Mouse (Mus musculus): ENCODE data around the gene Pcdh7. TPM values are rescaled to one million over a fixed set of nuclear protein-coding genes. Genes with fewer than 3 reads are reported as not detected.
A peak's percentile ranks its signal among the peaks of the same experiment; 100 is the strongest.

Gene Pcdh7
- polyA plus RNA-seq, 1 experiment from 2014 or later = 11.5 TPM

GRCm38 (mm10) chr5:57719594-57720185 is 1.9 kb downstream of the Pcdh7 start:
- H3K27ac ChIP-seq = 0 out of 2 replicates have a peak overlapping the region, but pooled peaks have one; percentile 7
- peak overlapping the region; percentile 73 for H3K9ac ChIP-seq (replicated peaks)
- H3K4me2 ChIP-seq = peak overlapping the region; percentile 91
- no peak for ATAC-seq (ENCODE audit: insufficient number of reproducible peaks, insufficient read depth, low FRiP score, low TSS enrichment, low read depth)
- peaks cover 15% of the 10 kb centered on the region; the same call in 1 of the 2 replicates for H3K4me1 ChIP-seq (replicated peaks)
- peak overlapping the region; percentile 65 for H3K4me3 ChIP-seq (replicated peaks)
- under 1% methylated on average over 57 of the region's 59 CpGs for WGBS
- H3K27me3 ChIP-seq = peaks cover 28% of the 10 kb centered on the region
- no peaks in the 10 kb centered on the region for H3K36me3 ChIP-seq
- H3K9me3 ChIP-seq = no peaks in the 10 kb centered on the region

- Histone ChIP-seq H3K9ac (replicated peaks) (peak overlapping the region; percentile 73; the same call in 1 of the 2 replicates), H3K36me3 (no peaks in the 10 kb centered on the region), H3K9me3 (no peaks in the 10 kb centered on the region), H3K4me3 (replicated peaks) (peak overlapping the region; percentile 65), H3K4me1 (replicated peaks) (peaks cover 15% of the 10 kb centered on the region; the same call in 1 of the 2 replicates), H3K4me2 (peak overlapping the region; percentile 91), H3K27ac (no peak overlapping the region), H3K27me3 (peaks cover 28% of the 10 kb centered on the region)
- 4% methylated on average over 34 of the region's 34 CpGs for WGBS
- ATAC-seq (ENCODE audit: insufficient number of reproducible peaks, insufficient read depth, low FRiP score, low TSS enrichment, low read depth) = no peak
These were observed 2.6 kb downstream of the Pcdh7 start for GRCm38 (mm10) chr5:57720206-57720880.

GRCm38 (mm10) chr5:57721148-57721712 is 3.5 kb downstream of the Pcdh7 start:
- peak overlapping the region; percentile 91 for H3K4me2 ChIP-seq
- no peaks in the 10 kb centered on the region for H3K9me3 ChIP-seq
- WGBS = 40% methylated on average over 8 of the region's 8 CpGs
- peak overlapping the region; percentile 65 for H3K4me3 ChIP-seq (replicated peaks)
- no peak overlapping the region for H3K27ac ChIP-seq
- peaks cover 28% of the 10 kb centered on the region for H3K27me3 ChIP-seq
- H3K4me1 ChIP-seq (replicated peaks) = peaks cover 15% of the 10 kb centered on the region; the same call in 1 of the 2 replicates
- H3K9ac ChIP-seq (replicated peaks) = no peak overlapping the region
- no peak for ATAC-seq (ENCODE audit: insufficient number of reproducible peaks, insufficient read depth, low FRiP score, low TSS enrichment, low read depth)
- no peaks in the 10 kb centered on the region for H3K36me3 ChIP-seq

DNA sequence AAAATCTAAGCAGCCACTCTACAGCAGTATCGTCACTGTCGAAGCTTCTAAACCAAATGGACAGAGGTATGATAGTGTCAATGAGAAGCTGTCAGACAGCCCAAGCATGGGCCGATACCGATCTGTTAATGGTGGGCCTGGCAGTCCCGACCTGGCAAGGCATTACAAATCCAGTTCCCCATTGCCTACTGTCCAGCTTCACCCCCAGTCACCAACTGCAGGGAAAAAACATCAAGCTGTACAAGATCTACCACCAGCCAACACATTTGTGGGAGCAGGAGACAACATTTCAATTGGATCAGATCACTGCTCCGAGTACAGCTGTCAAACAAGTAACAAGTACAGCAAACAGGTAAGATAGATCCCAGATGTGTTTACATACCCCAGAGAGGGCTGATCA is 4.2 kb downstream of the Pcdh7 start:
- H3K27me3 ChIP-seq = peaks cover 28% of the 10 kb centered on the region
- H3K9me3 ChIP-seq = no peaks in the 10 kb centered on the region
- peaks cover 15% of the 10 kb centered on the region; the same call in 1 of the 2 replicates for H3K4me1 ChIP-seq (replicated peaks)
- H3K4me2 ChIP-seq = peak overlapping the region; percentile 91
- H3K36me3 ChIP-seq = no peaks in the 10 kb centered on the region
- peak overlapping the region; percentile 65 for H3K4me3 ChIP-seq (replicated peaks)
- H3K27ac ChIP-seq = no peak overlapping the region
- WGBS = 16% methylated on average over 6 of the region's 6 CpGs
- no peak overlapping the region for H3K9ac ChIP-seq (replicated peaks)
- ATAC-seq (ENCODE audit: insufficient number of reproducible peaks, insufficient read depth, low FRiP score, low TSS enrichment, low read depth) = no peak

GRCm38 (mm10) chr5:57733451-57733850 is 15.7 kb downstream of the Pcdh7 start:
- 24% methylated on average over 1 of the region's 1 CpGs for WGBS
- H3K27me3 ChIP-seq = no peaks in the 10 kb centered on the region
- ATAC-seq (ENCODE audit: insufficient number of reproducible peaks, insufficient read depth, low FRiP score, low TSS enrichment, low read depth) = no peak

GRCm38 (mm10) chr5:57735723-57736122 is 18.0 kb downstream of the Pcdh7 start:
- 81% methylated on average over 6 of the region's 6 CpGs for WGBS
- no peaks in the 10 kb centered on the region for H3K27me3 ChIP-seq

More at GRCm38 (mm10) chr5:57733451-57733850, 15.7 kb downstream of the Pcdh7 start:
- no peaks in the 10 kb centered on the region for H3K9me3 ChIP-seq
- H3K9ac ChIP-seq (replicated peaks) = no peak overlapping the region
- H3K36me3 ChIP-seq = no peaks in the 10 kb centered on the region
- no peak overlapping the region for H3K4me3 ChIP-seq (replicated peaks)
- H3K4me2 ChIP-seq = no peak overlapping the region
- H3K4me1 ChIP-seq (replicated peaks) = no peaks in the 10 kb centered on the region
- no peak overlapping the region for H3K27ac ChIP-seq

DNA sequence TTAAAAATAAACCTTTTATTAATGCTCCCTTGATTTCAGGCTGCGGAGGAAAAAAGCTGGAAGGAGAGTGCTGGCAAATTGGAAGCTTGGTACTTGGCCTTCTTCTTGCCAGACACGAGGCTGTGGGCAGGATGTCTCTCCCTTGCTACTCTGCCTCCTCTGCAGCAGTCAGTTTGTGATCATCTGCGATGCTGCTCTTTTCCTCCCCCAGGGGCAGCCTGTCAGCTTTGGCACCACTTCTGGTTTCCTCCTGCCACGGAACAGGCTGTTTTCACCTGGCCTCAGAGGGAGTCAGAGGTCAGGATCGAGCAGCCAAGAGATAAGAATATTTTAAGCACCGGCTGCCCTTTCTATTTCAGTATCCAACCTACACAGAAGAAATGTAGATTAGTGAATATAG is 25.2 kb downstream of the Pcdh7 start:
- Histone ChIP-seq H3K4me3 (replicated peaks) (no peak overlapping the region), H3K9ac (replicated peaks) (no peak overlapping the region), H3K4me2 (no peak overlapping the region), H3K27me3 (no peaks in the 10 kb centered on the region), H3K36me3 (no peaks in the 10 kb centered on the region), H3K4me1 (replicated peaks) (no peaks in the 10 kb centered on the region), H3K27ac (no peak overlapping the region), H3K9me3 (no peaks in the 10 kb centered on the region)
- ATAC-seq (ENCODE audit: insufficient number of reproducible peaks, insufficient read depth, low FRiP score, low TSS enrichment, low read depth) = no peak
- WGBS = 21% methylated on average over 6 of the region's 6 CpGs

More at GRCm38 (mm10) chr5:57735723-57736122, 18.0 kb downstream of the Pcdh7 start:
- Histone ChIP-seq H3K27ac (no peak overlapping the region), H3K9me3 (no peaks in the 10 kb centered on the region), H3K36me3 (no peaks in the 10 kb centered on the region), H3K4me2 (no peak overlapping the region), H3K4me3 (replicated peaks) (no peak overlapping the region), H3K4me1 (replicated peaks) (no peaks in the 10 kb centered on the region), H3K9ac (replicated peaks) (no peak overlapping the region)
- ATAC-seq (ENCODE audit: insufficient number of reproducible peaks, insufficient read depth, low FRiP score, low TSS enrichment, low read depth) = no peak

GRCm38 (mm10) chr5:57743956-57744661 is 26.3 kb downstream of the Pcdh7 start:
- ATAC-seq (ENCODE audit: insufficient number of reproducible peaks, insufficient read depth, low FRiP score, low TSS enrichment, low read depth) = no peak
- H3K4me1 ChIP-seq (replicated peaks) = no peaks in the 10 kb centered on the region
- no peak overlapping the region for H3K27ac ChIP-seq
- no peaks in the 10 kb centered on the region for H3K27me3 ChIP-seq
- H3K9ac ChIP-seq (replicated peaks) = no peak overlapping the region
- H3K36me3 ChIP-seq = no peaks in the 10 kb centered on the region
- no peak overlapping the region for H3K4me2 ChIP-seq
- WGBS = 86% methylated on average over 2 of the region's 2 CpGs
- H3K4me3 ChIP-seq (replicated peaks) = no peak overlapping the region
- no peaks in the 10 kb centered on the region for H3K9me3 ChIP-seq

DNA sequence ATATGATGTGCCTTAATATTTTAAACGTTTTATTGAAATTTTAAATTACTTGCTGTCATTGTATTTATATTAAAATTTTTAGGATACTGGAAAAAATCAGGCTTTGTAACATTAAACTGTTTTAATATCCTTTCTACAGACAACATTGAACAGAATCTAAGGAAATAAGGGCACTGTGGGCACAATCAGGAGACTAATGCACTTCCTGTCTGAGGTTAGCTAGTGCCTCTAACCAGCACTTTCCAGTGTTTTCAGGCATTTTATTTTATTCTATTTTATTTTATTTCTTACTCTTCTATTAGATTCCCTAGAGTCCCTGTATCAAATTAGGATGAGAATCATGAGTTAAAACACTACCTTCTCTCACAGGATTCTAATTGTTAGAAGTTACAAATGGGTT is 28.1 kb downstream of the Pcdh7 start:
- no peaks in the 10 kb centered on the region for H3K4me1 ChIP-seq (replicated peaks)
- no peaks in the 10 kb centered on the region for H3K9me3 ChIP-seq
- H3K27ac ChIP-seq = no peak overlapping the region
- H3K36me3 ChIP-seq = no peaks in the 10 kb centered on the region
- H3K27me3 ChIP-seq = no peaks in the 10 kb centered on the region
- no peak for ATAC-seq (ENCODE audit: insufficient number of reproducible peaks, insufficient read depth, low FRiP score, low TSS enrichment, low read depth)
- no peak overlapping the region for H3K9ac ChIP-seq (replicated peaks)
- H3K4me3 ChIP-seq (replicated peaks) = no peak overlapping the region
- no peak overlapping the region for H3K4me2 ChIP-seq
- WGBS = 79% methylated on average over 1 of the region's 1 CpGs

- no peak overlapping the region for H3K4me2 ChIP-seq
- no peaks in the 10 kb centered on the region for H3K4me1 ChIP-seq (replicated peaks)
- 86% methylated on average over 1 of the region's 1 CpGs for WGBS
- no peak overlapping the region for H3K9ac ChIP-seq (replicated peaks)
- H3K27ac ChIP-seq = no peak overlapping the region
- H3K36me3 ChIP-seq = no peaks in the 10 kb centered on the region
- no peak overlapping the region for H3K4me3 ChIP-seq (replicated peaks)
- no peaks in the 10 kb centered on the region for H3K9me3 ChIP-seq
- no peak for ATAC-seq (ENCODE audit: insufficient number of reproducible peaks, insufficient read depth, low FRiP score, low TSS enrichment, low read depth)
- H3K27me3 ChIP-seq = no peaks in the 10 kb centered on the region
These were observed 32.6 kb downstream of the Pcdh7 start for GRCm38 (mm10) chr5:57750320-57750719.

GRCm38 (mm10) chr5:57755791-57756190 is 38.0 kb downstream of the Pcdh7 start:
- 5% methylated on average over 1 of the region's 1 CpGs for WGBS
- ATAC-seq (ENCODE audit: insufficient number of reproducible peaks, insufficient read depth, low FRiP score, low TSS enrichment, low read depth) = no peak
- Histone ChIP-seq H3K9ac (replicated peaks) (no peak overlapping the region), H3K27me3 (no peaks in the 10 kb centered on the region), H3K4me3 (replicated peaks) (no peak overlapping the region), H3K4me2 (no peak overlapping the region), H3K9me3 (no peaks in the 10 kb centered on the region), H3K4me1 (replicated peaks) (peaks cover 19% of the 10 kb centered on the region), H3K36me3 (no peaks in the 10 kb centered on the region), H3K27ac (no peak overlapping the region)

Measured in limb, embryonic 12.5 days (tissue).